Mouse (Mus musculus) CD4-positive, CD25-positive, alpha-beta regulatory T cell, adult 4 months (primary cell): ENCODE data around the gene Ppp1r13l. TPM values are rescaled to one million over a fixed set of nuclear protein-coding genes. Genes with fewer than 3 reads are reported as not detected.

ENCODE experiments used
- ATAC-seq: one replicate; pipeline ENCODE4 v1.8.0; 2017
- polyA plus RNA-seq, 2 experiments: library from polyadenylated mRNA; unstranded; fragments of 100-300 nt; shearing (Covaris generic); gene quantifications; one replicate each; pipeline ENCODE4 v1.2.1; 2017

The Ppp1r13l gene
- polyA plus RNA-seq, 2 experiments from 2014 or later: not detected

GRCm38 (mm10) chr7:19369823-19370425, 10.4 kb downstream of the Ppp1r13l start:
- peak; percentile 96 for ATAC-seq

DNA sequence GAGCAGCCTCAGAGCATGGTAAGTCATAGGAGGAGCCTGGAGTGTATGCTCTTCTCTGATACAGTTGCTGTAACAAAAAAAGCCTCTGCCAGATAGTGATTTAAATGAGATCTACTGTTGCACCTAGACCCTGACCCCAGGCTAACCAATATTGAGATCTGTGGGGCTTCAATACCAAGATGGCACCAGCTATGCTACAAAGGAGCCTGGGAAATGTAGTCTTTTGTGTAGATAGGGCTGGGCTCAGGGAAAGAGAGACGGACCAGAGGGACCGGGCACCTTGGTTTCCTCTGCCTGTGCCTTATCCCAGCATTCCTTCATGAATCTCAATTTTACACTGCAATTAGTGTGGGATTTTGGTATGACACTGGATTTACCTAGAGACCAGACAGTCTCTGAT, 13.8 kb downstream of the Ppp1r13l start:
- no peak for ATAC-seq

DNA sequence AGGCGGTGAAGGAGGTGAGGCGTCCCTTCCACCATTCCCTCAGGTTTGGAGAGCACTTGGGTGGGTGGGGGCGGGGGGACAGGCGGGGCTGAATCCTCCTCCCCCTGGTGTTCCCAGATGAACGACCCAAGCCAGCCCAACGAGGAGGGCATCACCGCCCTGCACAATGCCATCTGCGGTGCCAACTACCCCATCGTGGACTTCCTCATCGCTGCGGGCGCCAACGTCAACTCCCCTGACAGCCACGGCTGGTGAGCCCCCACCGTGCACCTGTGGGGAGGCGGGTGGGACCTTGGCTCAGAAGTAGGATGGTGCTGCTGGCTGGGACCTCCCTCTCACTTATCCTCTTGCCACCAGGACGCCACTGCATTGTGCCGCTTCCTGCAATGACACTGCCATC, 15.8 kb downstream of the Ppp1r13l start:
- no peak for ATAC-seq

DNA sequence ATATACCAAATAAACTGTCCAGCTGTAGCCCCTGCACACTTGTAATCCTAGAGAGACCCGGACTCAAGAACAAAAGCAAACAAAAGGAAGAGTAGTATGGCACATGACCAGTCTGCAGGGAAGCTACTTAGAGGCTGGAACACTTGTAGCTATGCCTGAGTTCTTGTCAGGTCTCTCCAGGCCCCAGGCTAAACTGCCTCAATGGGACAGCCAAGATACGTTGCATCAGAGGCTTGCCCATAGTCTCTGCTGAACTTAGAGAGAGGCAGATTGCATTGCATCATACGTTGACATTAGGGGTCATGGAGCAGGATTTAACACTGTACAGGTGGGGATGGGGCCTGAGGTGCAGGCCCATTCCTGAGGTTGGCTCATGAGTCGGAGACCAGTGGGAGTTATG, 16.5 kb downstream of the Ppp1r13l start:
- no peak for ATAC-seq

GRCm38 (mm10) chr7:19378049-19378448, 18.5 kb downstream of the Ppp1r13l start:
- no peak for ATAC-seq

- peak; percentile 100 for ATAC-seq
These were observed 22.0 kb downstream of the Ppp1r13l start, which contains the start of gene Ercc2 for GRCm38 (mm10) chr7:19381377-19382165. TSS of gene Ercc2 (plus strand) at chr7:19382010.

DNA sequence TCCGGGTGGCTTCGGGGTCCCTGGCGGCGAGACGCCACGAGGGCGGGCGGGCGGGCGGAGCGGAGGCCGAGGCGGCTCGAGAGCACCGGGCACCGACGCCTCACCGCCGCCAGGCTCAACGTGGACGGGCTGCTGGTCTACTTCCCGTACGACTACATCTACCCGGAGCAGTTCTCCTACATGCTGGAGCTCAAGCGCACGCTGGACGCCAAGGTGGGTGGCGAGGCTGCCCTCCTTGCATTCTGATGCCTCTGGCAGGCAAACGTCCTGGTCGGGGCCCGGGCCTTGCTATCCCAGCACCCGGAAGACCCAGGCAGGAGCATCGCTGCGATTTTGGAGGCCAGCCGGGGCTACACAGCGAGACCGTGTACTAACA, 22.6 kb downstream of the Ppp1r13l start:
- ATAC-seq: no peak

DNA sequence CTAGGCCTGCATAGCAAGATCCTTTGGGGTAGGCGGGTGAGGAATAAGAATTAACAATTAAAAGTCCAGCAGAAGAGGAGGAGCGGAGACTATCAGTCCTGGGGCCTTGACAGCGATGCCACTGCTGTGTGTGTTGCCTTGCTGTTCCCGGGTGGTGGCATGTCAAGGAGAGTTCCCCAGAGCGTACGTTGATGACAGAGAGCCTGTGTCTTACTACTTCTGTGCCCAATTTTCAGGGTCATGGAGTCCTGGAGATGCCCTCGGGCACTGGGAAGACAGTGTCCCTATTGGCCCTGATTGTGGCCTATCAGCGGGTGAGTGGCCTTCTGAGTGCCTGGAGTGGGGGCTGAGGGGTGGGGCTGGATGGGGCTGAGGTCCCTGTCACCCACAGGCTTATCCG, 24.2 kb downstream of the Ppp1r13l start:
- no peak for ATAC-seq

DNA sequence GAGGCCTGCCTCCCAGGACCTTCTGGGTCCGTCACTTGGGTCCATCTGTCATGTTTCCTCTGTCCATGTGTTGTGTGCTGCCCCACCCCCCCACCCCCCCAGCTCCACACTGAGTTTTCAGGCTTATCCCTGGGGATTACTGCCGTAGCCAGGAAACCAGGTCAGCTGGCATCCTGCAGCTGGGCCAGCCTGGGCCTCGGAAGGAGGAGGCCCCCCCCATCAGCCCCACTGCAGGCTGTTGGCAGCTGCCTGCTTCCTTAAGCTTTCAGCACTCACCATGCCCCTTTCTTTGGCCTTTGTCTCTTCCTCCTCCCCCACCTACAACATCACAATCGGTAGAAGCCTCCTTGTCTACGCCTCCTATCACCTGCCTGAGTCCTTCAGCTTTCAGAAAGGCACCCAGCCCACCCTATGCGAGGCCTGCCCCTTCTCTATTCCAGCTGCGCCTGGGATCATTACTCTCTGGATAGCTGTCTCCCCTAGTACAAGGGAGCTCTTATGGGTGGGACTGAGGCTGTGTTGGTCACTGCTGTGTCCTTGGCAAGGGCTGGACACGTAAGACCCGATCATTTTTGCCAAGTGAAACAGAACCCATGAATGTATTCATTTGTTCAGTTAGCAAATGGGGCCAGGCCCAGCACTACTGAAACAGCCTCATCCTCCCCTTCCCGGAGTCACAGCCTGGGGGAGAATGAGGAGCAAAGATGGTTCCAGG, 29.3 kb downstream of the Ppp1r13l start:
- ATAC-seq: no peak

DNA sequence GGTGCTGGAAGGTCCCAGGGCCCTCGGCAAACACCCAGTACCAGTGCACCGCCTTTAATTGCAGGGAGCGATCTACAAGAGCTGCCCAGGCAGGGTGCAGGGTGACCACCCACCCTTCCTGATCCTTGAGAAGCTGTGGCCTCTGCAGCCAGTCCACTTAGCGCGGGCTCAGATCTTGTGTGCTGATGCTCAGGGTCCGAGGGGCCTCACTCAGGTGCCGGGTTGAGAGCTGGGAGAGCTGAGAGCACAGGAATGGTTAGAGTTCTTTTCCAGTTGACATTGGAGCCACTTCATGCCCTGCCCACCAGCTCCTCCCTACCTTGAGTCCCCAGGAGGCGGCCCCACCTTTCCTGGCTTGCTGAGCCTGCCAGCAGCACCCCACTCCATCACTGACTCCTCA, 34.9 kb downstream of the Ppp1r13l start:
- ATAC-seq: no peak

DNA sequence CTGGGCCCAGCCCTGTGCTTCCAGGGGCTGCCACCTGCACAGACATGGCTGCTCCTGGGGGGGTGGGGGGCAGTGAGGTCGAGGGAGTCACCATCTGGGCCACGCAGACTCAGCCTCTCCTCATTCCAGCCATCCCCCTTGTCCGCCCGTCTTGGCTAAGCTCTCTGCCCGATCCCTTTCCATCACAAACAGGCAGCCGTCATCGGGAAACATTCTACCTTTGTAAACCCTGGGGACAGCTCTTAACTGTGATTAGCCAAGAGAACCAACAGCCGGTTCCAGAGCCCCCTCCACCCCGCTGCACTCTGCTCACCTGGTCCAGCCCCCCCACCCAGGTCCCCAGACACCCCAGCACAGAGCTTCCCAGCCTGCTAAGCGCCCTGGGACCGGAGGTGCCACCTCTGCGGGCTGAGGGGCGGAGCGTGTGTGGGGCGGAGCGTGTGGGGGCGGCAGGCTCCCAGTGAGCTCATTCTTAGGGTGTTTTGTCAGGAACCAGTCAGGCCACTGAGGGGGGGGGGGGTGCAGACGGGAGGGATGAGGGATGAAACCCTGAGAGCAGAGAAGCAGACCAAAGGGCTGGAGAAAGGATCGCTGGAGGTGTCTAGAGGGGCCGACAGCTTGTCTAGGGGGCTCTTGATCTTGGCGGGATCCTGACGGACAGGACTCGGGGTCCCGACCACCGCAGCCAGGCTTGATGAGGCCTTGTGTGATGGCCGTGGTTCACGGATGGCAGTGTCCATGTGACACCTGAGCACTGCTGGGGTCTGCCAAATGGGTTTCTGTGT, 40.1 kb downstream of the Ppp1r13l start:
- peak; percentile 75 for ATAC-seq

- ATAC-seq: no peak
These were observed 41.4 kb downstream of the Ppp1r13l start for GRCm38 (mm10) chr7:19400946-19401345.

DNA sequence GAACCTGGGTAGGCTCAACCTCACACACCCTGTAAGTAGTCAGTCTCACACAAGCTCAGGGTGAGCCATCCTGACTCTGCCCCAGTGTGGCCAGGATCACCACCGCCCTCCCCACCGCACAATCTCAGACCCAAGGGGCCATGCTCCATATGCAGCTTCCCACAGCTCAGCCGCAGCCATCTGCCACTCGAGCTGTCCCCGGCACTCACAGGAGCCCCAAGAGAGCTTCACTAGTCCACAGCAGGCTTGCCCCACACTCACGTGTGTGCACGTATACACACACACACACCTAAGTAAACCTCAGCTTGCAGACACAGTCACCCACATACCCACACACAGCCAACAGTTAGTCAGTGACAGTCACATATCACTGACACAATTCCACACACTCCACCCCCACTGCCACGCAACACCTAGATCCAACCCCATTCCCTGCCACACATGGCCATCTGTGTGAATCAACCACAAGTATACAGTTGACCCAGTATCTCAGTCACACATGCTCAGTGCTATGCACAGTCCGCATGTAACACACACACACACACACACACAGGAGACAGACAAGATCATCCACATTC, 43.1 kb downstream of the Ppp1r13l start:
- no peak for ATAC-seq

DNA sequence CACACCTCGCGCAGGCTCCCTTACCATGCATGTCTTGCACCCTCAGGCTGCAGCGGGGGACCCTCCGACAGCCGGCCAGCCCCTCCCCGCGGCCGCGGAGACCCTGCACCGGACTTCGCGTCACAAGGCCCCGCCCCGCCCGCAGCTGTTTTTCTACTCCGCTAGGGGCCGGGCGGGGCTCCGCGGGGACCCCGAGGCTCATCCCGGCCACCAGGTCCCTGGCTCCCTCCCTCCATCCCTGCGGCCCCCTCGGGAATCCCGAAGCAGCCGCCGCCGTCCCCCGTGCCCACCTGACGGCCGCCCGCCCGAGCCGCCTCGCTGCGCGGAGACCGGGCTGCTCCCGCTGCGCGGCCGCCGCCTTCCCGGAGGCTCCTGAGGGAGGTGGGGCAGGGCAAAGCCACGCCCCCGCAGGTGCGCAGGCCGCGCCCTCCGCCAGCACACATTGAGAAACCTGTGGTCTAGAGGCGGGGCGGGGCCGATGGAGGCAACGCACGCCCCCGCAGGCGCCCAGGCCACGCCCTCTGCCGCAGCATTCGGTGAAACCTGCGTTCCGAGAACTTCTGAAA, 44.3 kb downstream of the Ppp1r13l start, which contains the start of gene Klc3:
Klc3 (minus strand) TSS at position 374 of the 566 bp plus-strand sequence.
- peak; percentile 78 for ATAC-seq

- ATAC-seq: no peak
These were observed 44.9 kb downstream of the Ppp1r13l start, which contains the start of gene Ckm for GRCm38 (mm10) chr7:19404476-19404875. TSS of gene Ckm (plus strand) at chr7:19404776.

DNA sequence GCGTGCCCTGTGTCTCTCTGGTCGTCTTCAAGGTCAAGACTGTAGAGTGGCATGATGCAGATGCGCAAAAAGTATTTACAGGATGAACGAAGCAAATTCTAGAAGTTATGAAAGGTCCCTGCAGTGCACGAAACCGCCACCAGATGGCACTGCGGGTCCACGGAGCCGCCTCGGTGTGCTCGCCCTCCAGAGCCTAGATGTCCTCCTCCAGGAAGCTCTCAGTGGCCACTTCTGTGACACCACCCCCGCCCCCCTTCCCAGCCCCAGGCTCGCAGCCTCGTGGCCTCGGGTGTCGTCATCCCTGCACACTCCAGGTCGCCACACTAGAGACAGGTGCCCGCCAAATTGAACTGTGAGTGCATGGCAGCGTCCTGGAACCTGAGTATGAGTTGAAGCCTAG, 45.9 kb downstream of the Ppp1r13l start:
- ATAC-seq: peak; percentile 74

DNA sequence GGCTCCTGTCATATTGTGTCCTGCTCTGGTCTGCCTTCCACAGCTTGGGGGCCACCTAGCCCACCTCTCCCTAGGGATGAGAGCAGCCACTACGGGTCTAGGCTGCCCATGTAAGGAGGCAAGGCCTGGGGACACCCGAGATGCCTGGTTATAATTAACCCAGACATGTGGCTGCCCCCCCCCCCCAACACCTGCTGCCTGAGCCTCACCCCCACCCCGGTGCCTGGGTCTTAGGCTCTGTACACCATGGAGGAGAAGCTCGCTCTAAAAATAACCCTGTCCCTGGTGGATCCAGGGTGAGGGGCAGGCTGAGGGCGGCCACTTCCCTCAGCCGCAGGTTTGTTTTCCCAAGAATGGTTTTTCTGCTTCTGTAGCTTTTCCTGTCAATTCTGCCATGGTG, 50.2 kb downstream of the Ppp1r13l start:
- ATAC-seq: no peak

- ATAC-seq: no peak
These were observed 51.3 kb downstream of the Ppp1r13l start for GRCm38 (mm10) chr7:19410766-19411344.

DNA sequence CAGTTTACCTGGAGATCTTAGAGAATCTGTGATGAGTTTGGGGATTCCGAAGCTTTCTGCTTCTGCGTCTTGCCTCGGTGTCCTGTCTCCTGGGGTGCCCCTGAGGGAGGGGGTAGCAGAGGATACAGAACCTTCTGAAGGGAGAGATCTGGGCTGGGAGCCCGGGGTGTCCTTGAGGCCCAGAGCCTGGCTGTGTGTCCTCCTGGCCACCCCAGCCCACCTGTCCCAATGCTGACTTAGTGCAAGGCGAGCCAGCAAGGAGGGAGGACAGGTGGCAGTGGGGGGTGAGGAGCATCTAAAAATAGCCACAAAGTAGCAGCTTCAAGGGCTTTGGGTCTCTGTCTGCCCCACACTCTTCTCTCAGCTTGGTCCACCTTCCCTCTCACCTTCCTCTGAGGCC, 52.2 kb downstream of the Ppp1r13l start:
- no peak for ATAC-seq

- ATAC-seq: no peak
These were observed 54.0 kb downstream of the Ppp1r13l start for GRCm38 (mm10) chr7:19413525-19413924.

- ATAC-seq: no peak
These were observed 57.0 kb downstream of the Ppp1r13l start for GRCm38 (mm10) chr7:19416590-19416989.

GRCm38 (mm10) chr7:19420121-19420520, 60.6 kb downstream of the Ppp1r13l start:
- peak; percentile 10 for ATAC-seq
